Comparison of ENCODE assay signal across 8 mouse cellular contexts in genomic region chr8:121966714-121967448, GRCm38 (mm10). TPM values are rescaled to one million over a fixed set of nuclear protein-coding genes. Genes with fewer than 3 reads are reported as not detected.
DNase-seq lines count a peak whose midpoint lies in the region; ATAC-seq and TF ChIP-seq lines count a peak whose summit lies in the region.
"Had no signal": no experiment of that assay in that cellular context is flagged by ENCODE, and none has a peak within 500 bp of the region (broad histone marks: within the 10 kb centered on the region; RNA-seq: fewer than 3 reads in every experiment).

No protein-coding gene starts in this region.

- no peaks in the 10 kb centered on the region for H3K36me3 ChIP-seq in liver, adult 2 months (ENCODE audit: control insufficient read depth, insufficient read depth, low read length)
- H3K36me3 ChIP-seq in forebrain, embryonic 10.5 days (replicated peaks) = peaks cover 16% of the 10 kb centered on the region
- 0 out of 2 replicates have a peak, but pooled peaks cover 6% of the 10 kb centered on the region for H3K36me3 ChIP-seq in limb, embryonic 14.5 days (ENCODE audit: control insufficient read depth, insufficient read depth, low read length)
- no peaks in the 10 kb centered on the region for H3K36me3 ChIP-seq in stomach, embryonic 16.5 days (ENCODE audit: control insufficient read depth, insufficient read depth, low read length)

- H3K4me3 ChIP-seq in liver, adult 2 months (ENCODE audit: insufficient read depth, low read depth, low read length) = no peak overlapping the region
- peak overlapping the region; percentile 3; the same call in 1 of the 2 replicates for H3K4me3 ChIP-seq in forebrain, embryonic 10.5 days
- no peak overlapping the region for H3K4me3 ChIP-seq in limb, embryonic 14.5 days (replicated peaks; ENCODE audit: low read length)
- no peak overlapping the region for H3K4me3 ChIP-seq in stomach, embryonic 16.5 days (replicated peaks; ENCODE audit: low read length)

- H3K4me1 ChIP-seq in liver, adult 2 months (ENCODE audit: control insufficient read depth, insufficient read depth, low read length) = peaks cover 24% of the 10 kb centered on the region
- H3K4me1 ChIP-seq in forebrain, embryonic 10.5 days = peaks cover 46% of the 10 kb centered on the region
- H3K4me1 ChIP-seq in limb, embryonic 14.5 days (ENCODE audit: control insufficient read depth, insufficient read depth, low read length) = peaks cover 39% of the 10 kb centered on the region
- peaks cover 31% of the 10 kb centered on the region for H3K4me1 ChIP-seq in stomach, embryonic 16.5 days (ENCODE audit: control insufficient read depth, insufficient read depth, low read length)

- H3K27ac ChIP-seq in liver, adult 2 months (replicated peaks; ENCODE audit: insufficient read depth, low read depth, low read length) = peak overlapping the region; percentile 68
- H3K27ac ChIP-seq in forebrain, embryonic 10.5 days = peak overlapping the region; percentile 70
- H3K27ac ChIP-seq in limb, embryonic 14.5 days (replicated peaks; ENCODE audit: low read depth, low read length) = peak overlapping the region; percentile 65
- H3K27ac ChIP-seq in stomach, embryonic 16.5 days (ENCODE audit: low read length) = no peak overlapping the region

- H3K79me2 ChIP-seq in liver, adult 2 months (ENCODE audit: control insufficient read depth, insufficient read depth, low read length) = peaks cover 13% of the 10 kb centered on the region; the same call in 1 of the 2 replicates

- peak overlapping the region; percentile 10; the same call in 1 of the 2 replicates for H3K9ac ChIP-seq in liver, adult 2 months (ENCODE audit: low read depth, low read length)
- peak overlapping the region; percentile 36 for H3K9ac ChIP-seq in limb, embryonic 14.5 days (ENCODE audit: low read depth, low read length, severe bottlenecking)
- peak overlapping the region; percentile 12 for H3K9ac ChIP-seq in stomach, embryonic 16.5 days (ENCODE audit: low read length)

- no peaks in the 10 kb centered on the region for H3K27me3 ChIP-seq in liver, adult 2 months (ENCODE audit: control insufficient read depth, insufficient read depth, low read length)
- no peaks in the 10 kb centered on the region for H3K27me3 ChIP-seq in forebrain, embryonic 10.5 days (ENCODE audit: poor library complexity, severe bottlenecking)
- H3K27me3 ChIP-seq in limb, embryonic 14.5 days (ENCODE audit: control insufficient read depth, insufficient read depth, low read length) = no peaks in the 10 kb centered on the region
- no peaks in the 10 kb centered on the region for H3K27me3 ChIP-seq in stomach, embryonic 16.5 days (ENCODE audit: control insufficient read depth, insufficient read depth, low read length)

- WGBS in liver, adult 2 months = 44% methylated on average over 7 of the region's 7 CpGs
- 25% methylated on average over 7 of the region's 7 CpGs for WGBS in forebrain, embryonic 10.5 days
- WGBS in limb, embryonic 14.5 days = 32% methylated on average over 7 of the region's 7 CpGs
- 61% methylated on average over 7 of the region's 7 CpGs for WGBS in stomach, embryonic 16.5 days

- no peaks in the 10 kb centered on the region for H3K9me3 ChIP-seq in forebrain, embryonic 10.5 days
- H3K9me3 ChIP-seq in limb, embryonic 14.5 days (ENCODE audit: control insufficient read depth, low read length) = no peaks in the 10 kb centered on the region
- no peaks in the 10 kb centered on the region for H3K9me3 ChIP-seq in stomach, embryonic 16.5 days (replicated peaks; ENCODE audit: control insufficient read depth, low read length)

- H3K4me2 ChIP-seq in limb, embryonic 14.5 days (replicated peaks; ENCODE audit: low read depth, low read length, severe bottlenecking) = 0 out of 2 replicates have a peak overlapping the region, but pooled peaks have one; percentile 1
- H3K4me2 ChIP-seq in stomach, embryonic 16.5 days (ENCODE audit: low read depth, low read length) = no peak overlapping the region

- DNase-seq in liver, adult 2 months (ENCODE audit: extremely low read depth, low read depth, low spot score) = peak; percentile 42
- DNase-seq in liver = no peak
- DNase-seq in forebrain, embryonic 10.5 days (ENCODE audit: extremely low spot score, low spot score) = peak; percentile 37
- no peak for DNase-seq in limb, embryonic 14.5 days (ENCODE audit: low spot score)
- no peak for DNase-seq in thymus, postnatal 36 days

- no peak for TF ChIP-seq CTCF in liver, adult 2 months (IDR thresholded peaks at IDR 0.05; ENCODE audit: low read depth, low read length)

- TF ChIP-seq POLR2A in liver, adult 2 months (IDR thresholded peaks at IDR 0.05; ENCODE audit: extremely low read depth, insufficient read depth, low read length) = no peak
- TF ChIP-seq POLR2A in limb, embryonic 14.5 days (IDR thresholded peaks at IDR 0.05; ENCODE audit: borderline replicate concordance, extremely low read depth, insufficient read depth, insufficient read length) = no peak

- peak; percentile 10; the same call in 1 of the 2 replicates for ATAC-seq in limb, embryonic 14.5 days (ENCODE audit: low FRiP score, low read depth)
- peak; percentile 56 for ATAC-seq in stomach, embryonic 16.5 days (ENCODE audit: insufficient read depth, low FRiP score)
- ATAC-seq in CD4-positive, CD25-positive, alpha-beta regulatory T cell, adult 4 months = no peak

RNA-seq across cellular contexts. Expression of gene Banp, which starts 17.3 kb away (rescaled TPM):
- 9.8 and 19.7 TPM in 2 replicates for total RNA-seq in liver, adult 2 months (2014; rRNA removed)
- 24.5 and 38.2 TPM in 2 replicates for polyA plus RNA-seq in liver, adult 2 months (2012; rRNA removed)
- polyA plus RNA-seq in forebrain, embryonic 10.5 days (2016; fragmentation: Nextera tagmentation; extraction: Ambion mirVana) = 44.1 and 56.4 TPM in 2 replicates
- polyA plus RNA-seq in limb, embryonic 14.5 days (2012; rRNA removed) = 97.7 and 127 TPM in 2 replicates
- 33.2 and 39.3 TPM in 2 replicates for polyA plus RNA-seq in limb, embryonic 14.5 days (2014; fragmentation: Nextera tagmentation; extraction: Ambion mirVana)
- polyA plus RNA-seq in stomach, embryonic 16.5 days (2015; fragmentation: Nextera tagmentation; extraction: Ambion mirVana) = 35.9 and 36.4 TPM in 2 replicates
- 10 to 100 TPM; 34.5 to 47.5 TPM for polyA plus RNA-seq in CD4-positive, CD25-positive, alpha-beta regulatory T cell, adult 4 months (2017; shearing (Covaris generic))

RNA-seq across cellular contexts. Expression of gene Car5a, which starts 22.2 kb away (rescaled TPM):
- 90.5 and 92.0 TPM in 2 replicates for total RNA-seq in liver, adult 2 months (2014; rRNA removed)
- polyA plus RNA-seq in liver, adult 2 months (2012; rRNA removed) = 203 and 352 TPM in 2 replicates
- polyA plus RNA-seq in forebrain, embryonic 10.5 days (2016; fragmentation: Nextera tagmentation; extraction: Ambion mirVana) = not detected in 2 replicates
- polyA plus RNA-seq in limb, embryonic 14.5 days (2012; rRNA removed) = not detected in 2 replicates
- 0.26 TPM in 1 of 2 replicates, not detected in the other for polyA plus RNA-seq in limb, embryonic 14.5 days (2014; fragmentation: Nextera tagmentation; extraction: Ambion mirVana)
- 0.19 and 0.40 TPM in 2 replicates for polyA plus RNA-seq in stomach, embryonic 16.5 days (2015; fragmentation: Nextera tagmentation; extraction: Ambion mirVana)
- not detected for polyA plus RNA-seq in CD4-positive, CD25-positive, alpha-beta regulatory T cell, adult 4 months (2017; shearing (Covaris generic))
- polyA plus RNA-seq: heart, embryonic 16.5 days had no signal

RNA-seq across cellular contexts. Expression of gene Slc7a5, which starts 59.4 kb away (rescaled TPM):
- total RNA-seq in liver, adult 2 months (2014; rRNA removed) = 1.1 and 1.9 TPM in 2 replicates
- 2.3 and 4.5 TPM in 2 replicates for polyA plus RNA-seq in liver, adult 2 months (2012; rRNA removed)
- 27.4 and 30.5 TPM in 2 replicates for polyA plus RNA-seq in forebrain, embryonic 10.5 days (2016; fragmentation: Nextera tagmentation; extraction: Ambion mirVana)
- 34.6 and 43.9 TPM in 2 replicates for polyA plus RNA-seq in limb, embryonic 14.5 days (2012; rRNA removed)
- polyA plus RNA-seq in limb, embryonic 14.5 days (2014; fragmentation: Nextera tagmentation; extraction: Ambion mirVana) = 27.1 and 27.8 TPM in 2 replicates
- polyA plus RNA-seq in stomach, embryonic 16.5 days (2015; fragmentation: Nextera tagmentation; extraction: Ambion mirVana) = 19.8 and 20.0 TPM in 2 replicates
- 1 to 10 TPM; 1.8 to 3.3 TPM for polyA plus RNA-seq in CD4-positive, CD25-positive, alpha-beta regulatory T cell, adult 4 months (2017; shearing (Covaris generic))

Comparison
In these comparisons a context has a peak if more than half of its experiments do, and no peak if none do; other contexts are left out.
1. DNase-seq: peak in liver, adult 2 months (single experiment) and forebrain, embryonic 10.5 days (single experiment); none in liver (single experiment), limb, embryonic 14.5 days (single experiment) and thymus, postnatal 36 days (0 of 2).
2. RNA of gene Car5a, which starts 22.2 kb away (polyA plus RNA-seq): 203 to 352 TPM in liver, adult 2 months; 0.19 to 0.40 TPM in stomach, embryonic 16.5 days, 0.26 TPM in limb, embryonic 14.5 days, not detected in forebrain, embryonic 10.5 days and not detected in CD4-positive, CD25-positive, alpha-beta regulatory T cell, adult 4 months; every median in the first group is over 100 times any median in the second.
3. Peak in every context shown above with its lines, with median percentiles within 50 percentile points of each other: H3K9ac ChIP-seq.